Mouse (Mus musculus) limb, embryonic 14.5 days (tissue): ENCODE data around the gene Foxn3. TPM values are rescaled to one million over a fixed set of nuclear protein-coding genes. Genes with fewer than 3 reads are reported as not detected.

Experiments
- ATAC-seq: fragments of 200-750 bp; cut with Nextera tagmentation; 2 replicates; pipeline ENCODE4 v1.8.0; 2017; ENCODE audit warnings: low read depth, moderate number of reproducible peaks, moderate TSS enrichment; ENCODE audit not compliant: low FRiP score
- DNase-seq: peaks from one replicate; pipeline ENCODE4 v3.0.0-alpha.2; 2015; ENCODE audit warnings: low spot score
- H3K27ac ChIP-seq: fragments of 300-500 bp; sonication (generic); replicated peaks from 2 replicates; pipeline ENCODE4 v1.5.1; 2014; ENCODE audit warnings: low read depth, mild to moderate bottlenecking, low read length, moderate library complexity, mixed read lengths
- H3K27me3 ChIP-seq: fragments of 300-500 bp; sonication (generic); 2 replicates; pipeline ENCODE4 v1.6.1; 2014; ENCODE audit warnings: low read length, mixed read lengths; ENCODE audit not compliant: control insufficient read depth, insufficient read depth
- H3K36me3 ChIP-seq: fragments of 300-500 bp; sonication (generic); 2 replicates; pipeline ENCODE4 v1.6.1; 2014; ENCODE audit warnings: mild to moderate bottlenecking, low read length, moderate library complexity, mixed read lengths; ENCODE audit not compliant: control insufficient read depth, insufficient read depth
- H3K4me1 ChIP-seq: fragments of 300-500 bp; sonication (generic); 2 replicates; pipeline ENCODE4 v1.6.1; 2014; ENCODE audit warnings: antibody characterized with exemption, low read length, mixed read lengths; ENCODE audit not compliant: control insufficient read depth, insufficient read depth
- H3K4me2 ChIP-seq: fragments of 300-500 bp; sonication (generic); replicated peaks from 2 replicates; pipeline ENCODE4 v1.6.1; 2014; ENCODE audit warnings: low read depth, mild to moderate bottlenecking, low read length, moderate library complexity; ENCODE audit not compliant: severe bottlenecking
- H3K4me3 ChIP-seq: fragments of 300-500 bp; sonication (generic); replicated peaks from 2 replicates; pipeline ENCODE4 v1.5.1; 2014; ENCODE audit warnings: low read length
- H3K9ac ChIP-seq: fragments of 300-500 bp; sonication (generic); 2 replicates; pipeline ENCODE4 v1.6.1; 2014; ENCODE audit warnings: mild to moderate bottlenecking, low read depth, low read length, moderate library complexity; ENCODE audit not compliant: severe bottlenecking
- H3K9me3 ChIP-seq: fragments of 300-500 bp; sonication (generic); 2 replicates; pipeline ENCODE4 v1.6.1; 2016; ENCODE audit warnings: low read length; ENCODE audit not compliant: control insufficient read depth
- POLR2A ChIP-seq: fragments of 200-500 bp; IDR thresholded peaks from 2 replicates; pipeline ENCODE4 v1.8.0; 2012; ENCODE audit warnings: inconsistent platforms, mild to moderate bottlenecking, moderate library complexity, borderline replicate concordance; ENCODE audit not compliant: insufficient read depth, insufficient read length; ENCODE audit errors: extremely low read depth
- WGBS: fragments of 180-500 bp; shearing (Covaris S2); extraction: QIAGEN DNeasy Blood & Tissue Kit; methylation state at CpG from one replicate; pipeline ENCODE4 v1.1.7; 2014; 5-methylcytosine and 5-hydroxymethylcytosine counted together
- polyA plus RNA-seq, 2 experiments: library from polyadenylated mRNA; depleted of rRNA in 1 of 2; stranded (reverse) in 1 of 2; unstranded in 1 of 2; fragments of >200 nt; fragmentation: Nextera tagmentation in 1 of 2; extraction: Ambion mirVana in 1 of 2; gene quantifications; 2 replicates each; pipeline versions ENCODE4 v1.2.1 to v1.2.3; 2012 to 2014

Foxn3 gene
- polyA plus RNA-seq, 2 experiments, result 27.6 to 118 TPM

- no peak overlapping the region for H3K9ac ChIP-seq
- H3K9me3 ChIP-seq, result no peaks in the 10 kb centered on the region
- H3K27ac ChIP-seq, result no peak overlapping the region
- no peak overlapping the region for H3K4me2 ChIP-seq
- TF ChIP-seq POLR2A, result no peak
- 81% methylated on average over 5 of the region's 5 CpGs for WGBS
- peaks cover 29% of the 10 kb centered on the region for H3K4me1 ChIP-seq
- no peak overlapping the region for H3K4me3 ChIP-seq
- ATAC-seq (no peak), DNase-seq (no peak)
- no peaks in the 10 kb centered on the region for H3K27me3 ChIP-seq
- peaks cover 3% of the 10 kb centered on the region; the same call in 1 of the 2 replicates for H3K36me3 ChIP-seq
Observed at GRCm38 (mm10) chr12:99287081-99287480, 276.3 kb downstream of the Foxn3 start.

- no peak for ATAC-seq
- H3K9ac ChIP-seq, result no peak overlapping the region
- H3K9me3 ChIP-seq, result no peaks in the 10 kb centered on the region
- WGBS, result 83% methylated on average over 6 of the region's 6 CpGs
- H3K4me2 ChIP-seq, result no peak overlapping the region
- no peak for DNase-seq
- TF ChIP-seq POLR2A, result no peak
- no peaks in the 10 kb centered on the region for H3K27me3 ChIP-seq
- H3K27ac ChIP-seq, result no peak overlapping the region
- no peak overlapping the region for H3K4me3 ChIP-seq
- H3K4me1 ChIP-seq, result peaks cover 29% of the 10 kb centered on the region
- peaks cover 3% of the 10 kb centered on the region; the same call in 1 of the 2 replicates for H3K36me3 ChIP-seq
Observed at GRCm38 (mm10) chr12:99286662-99287061, 276.7 kb downstream of the Foxn3 start.

GRCm38 (mm10) chr12:99285656-99286055 lies 277.7 kb downstream of the Foxn3 start:
- no peak for ATAC-seq
- Histone ChIP-seq H3K9ac (no peak overlapping the region), H3K27me3 (no peaks in the 10 kb centered on the region), H3K9me3 (no peaks in the 10 kb centered on the region), H3K4me1 (peaks cover 29% of the 10 kb centered on the region), H3K4me2 (no peak overlapping the region), H3K36me3 (peaks cover 3% of the 10 kb centered on the region; the same call in 1 of the 2 replicates), H3K4me3 (no peak overlapping the region), H3K27ac (no peak overlapping the region)
- DNase-seq, result no peak
- no peak for TF ChIP-seq POLR2A
- WGBS, result 74% methylated on average over 8 of the region's 8 CpGs

- Histone ChIP-seq H3K9ac (no peak overlapping the region), H3K4me3 (no peak overlapping the region), H3K4me2 (no peak overlapping the region), H3K27ac (no peak overlapping the region), H3K36me3 (peaks cover 1% of the 10 kb centered on the region; the same call in 1 of the 2 replicates), H3K4me1 (peaks cover 29% of the 10 kb centered on the region), H3K9me3 (no peaks in the 10 kb centered on the region), H3K27me3 (no peaks in the 10 kb centered on the region)
- ATAC-seq (no peak), DNase-seq (no peak)
- 60% methylated on average over 9 of the region's 9 CpGs for WGBS
- TF ChIP-seq POLR2A, result no peak
Observed at GRCm38 (mm10) chr12:99285199-99285598, 278.2 kb downstream of the Foxn3 start.

GRCm38 (mm10) chr12:99284419-99285069 lies 278.8 kb downstream of the Foxn3 start:
- Histone ChIP-seq H3K36me3 (no peaks in the 10 kb centered on the region), H3K9me3 (no peaks in the 10 kb centered on the region), H3K4me1 (peaks cover 29% of the 10 kb centered on the region), H3K27ac (peak overlapping the region; percentile 38; the same call in 1 of the 2 replicates), H3K9ac (no peak overlapping the region), H3K27me3 (no peaks in the 10 kb centered on the region), H3K4me2 (no peak overlapping the region), H3K4me3 (no peak overlapping the region)
- 55% methylated on average over 8 of the region's 8 CpGs for WGBS
- DNase-seq (no peak), ATAC-seq (peak; percentile 5; the same call in 1 of the 2 replicates)
- no peak for TF ChIP-seq POLR2A
